Mouse (Mus musculus) heart, embryonic 14.5 days (tissue): ENCODE data around the gene Neu3. TPM values are rescaled to one million over a fixed set of nuclear protein-coding genes. Genes with fewer than 3 reads are reported as not detected.
A peak's percentile ranks its signal among the peaks of the same experiment; 100 is the strongest.

Experiments used
- ATAC-seq: fragments of 200-750 bp; cut with Nextera tagmentation; 2 replicates; pipeline ENCODE4 v1.8.0; 2017; ENCODE audit warnings: low read depth, moderate TSS enrichment; ENCODE audit not compliant: insufficient number of reproducible peaks, insufficient read depth, low FRiP score
- H3K27ac ChIP-seq, 2 experiments: fragments of 200-500 bp in 1 of 2; fragments of 300-500 bp in 1 of 2; sonication (generic) in 1 of 2; replicated peaks in 1 of 2; 2 replicates each; pipeline ENCODE4 v1.5.1; 2012 to 2014; ENCODE audit warnings: low read depth in 2 of 2, low read length in 2 of 2, control low read depth in 1 of 2, mild to moderate bottlenecking in 1 of 2, mixed read lengths in 1 of 2; ENCODE audit not compliant: control insufficient read depth in 1 of 2, insufficient read depth in 1 of 2
- H3K27me3 ChIP-seq: fragments of 300-500 bp; sonication (generic); 2 replicates; pipeline ENCODE4 v1.6.1; 2014; ENCODE audit warnings: mild to moderate bottlenecking, low read length, control low read depth; ENCODE audit not compliant: control insufficient read depth, insufficient read depth
- H3K36me3 ChIP-seq: fragments of 300-500 bp; sonication (generic); 2 replicates; pipeline ENCODE4 v1.6.1; 2014; ENCODE audit warnings: mild to moderate bottlenecking, control low read depth, low read length, mixed read lengths; ENCODE audit not compliant: control insufficient read depth, insufficient read depth
- H3K4me1 ChIP-seq, 2 experiments: fragments of 200-500 bp in 1 of 2; fragments of 300-500 bp in 1 of 2; sonication (generic) in 1 of 2; 2 replicates each; pipeline ENCODE4 v1.6.1; 2012 to 2014; ENCODE audit warnings: low read length in 2 of 2, control low read depth in 1 of 2, mixed read lengths in 1 of 2; ENCODE audit not compliant: control insufficient read depth in 2 of 2, insufficient read depth in 2 of 2
- H3K4me2 ChIP-seq: fragments of 300-500 bp; sonication (generic); 2 replicates; pipeline ENCODE4 v1.6.1; 2014; ENCODE audit warnings: mild to moderate bottlenecking, low read length
- H3K4me3 ChIP-seq, 2 experiments: fragments of 200-500 bp in 1 of 2; fragments of 300-500 bp in 1 of 2; sonication (generic) in 1 of 2; 2 replicates each; pipeline ENCODE4 v1.5.1; 2012 to 2014; ENCODE audit warnings: low read length in 2 of 2, mild to moderate bottlenecking in 2 of 2, control low read depth in 1 of 2, low read depth in 1 of 2, moderate library complexity in 1 of 2; ENCODE audit not compliant: control insufficient read depth in 1 of 2, insufficient read depth in 1 of 2
- H3K9ac ChIP-seq: fragments of 300-500 bp; sonication (generic); 2 replicates; pipeline ENCODE4 v1.6.1; 2014; ENCODE audit warnings: mild to moderate bottlenecking, low read length
- H3K9me3 ChIP-seq: fragments of 300-500 bp; sonication (generic); 2 replicates; pipeline ENCODE4 v1.6.1; 2016; ENCODE audit warnings: low read length, control low read depth; ENCODE audit not compliant: control insufficient read depth
- WGBS: fragments of 180-500 bp; shearing (Covaris S2); extraction: QIAGEN DNeasy Blood & Tissue Kit; methylation state at CpG from one replicate; pipeline ENCODE4 v1.1.7; 2014; 5-methylcytosine and 5-hydroxymethylcytosine counted together
- polyA plus RNA-seq: library from polyadenylated mRNA; unstranded; fragments of >200 nt; fragmentation: Nextera tagmentation; extraction: Ambion mirVana; gene quantifications from 2 replicates; pipeline ENCODE4 v1.2.1, GENCODE M21; 2014

Gene Neu3
- polyA plus RNA-seq, 1 experiment from 2014 or later: 4.0 TPM

DNA sequence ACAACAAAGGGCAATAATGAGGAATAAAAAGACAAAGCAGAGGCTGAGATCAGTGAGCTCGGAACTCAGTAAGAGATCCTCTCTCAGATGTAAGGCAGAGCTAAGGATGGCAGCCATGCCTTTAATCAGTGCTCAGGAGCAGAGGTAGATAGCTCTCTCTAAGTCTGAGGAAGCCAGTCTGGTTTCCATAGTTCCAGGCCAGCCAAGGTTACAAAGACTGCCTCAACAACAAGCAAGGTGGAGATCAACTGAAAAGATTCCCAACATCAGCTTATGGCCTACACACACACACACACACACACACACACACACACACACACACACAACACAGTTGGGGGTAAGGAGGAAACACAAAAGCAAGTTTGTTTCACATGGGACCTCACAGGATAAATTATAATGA lies 22.9 kb upstream of the Neu3 start:
- Histone ChIP-seq H3K9me3 (no peaks in the 10 kb centered on the region), H3K27me3 (no peaks in the 10 kb centered on the region), H3K9ac (no peak overlapping the region), H3K27ac (no peak overlapping the region), H3K4me1 (peaks cover 0 to 8% of the 10 kb centered on the region in 2 experiments), H3K4me2 (no peak overlapping the region), H3K4me3 (no peak overlapping the region), H3K36me3 (peaks cover 58% of the 10 kb centered on the region)
- WGBS: 56% methylated on average over 1 of the region's 1 CpGs
- ATAC-seq: no peak

DNA sequence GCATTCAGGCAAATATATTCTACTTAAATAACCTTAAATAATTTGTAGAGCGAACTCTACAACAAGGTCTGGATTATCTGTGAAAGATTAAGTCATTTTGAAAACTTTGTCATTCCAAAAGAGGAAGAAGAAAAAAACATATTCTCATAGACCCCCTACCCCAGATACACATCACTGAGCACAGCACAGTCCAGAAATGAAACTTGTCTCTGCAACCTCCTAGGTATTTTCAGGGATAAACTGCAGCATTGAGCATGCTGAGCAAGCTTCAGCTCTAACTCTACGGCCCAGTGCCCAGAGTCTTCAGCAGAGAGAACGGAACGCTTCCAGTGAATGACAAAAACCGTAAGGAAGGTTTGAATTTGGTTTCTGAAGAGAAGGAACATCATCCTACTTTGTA lies 22.3 kb upstream of the Neu3 start:
- H3K9me3 ChIP-seq: no peaks in the 10 kb centered on the region
- no peak for ATAC-seq
- H3K4me2 ChIP-seq: no peak overlapping the region
- peaks cover 59% of the 10 kb centered on the region for H3K36me3 ChIP-seq
- H3K27ac ChIP-seq: no peak overlapping the region
- peaks cover 0 to 12% of the 10 kb centered on the region in 2 experiments for H3K4me1 ChIP-seq
- no peak overlapping the region for H3K9ac ChIP-seq
- no peaks in the 10 kb centered on the region for H3K27me3 ChIP-seq
- 92% methylated on average over 5 of the region's 5 CpGs for WGBS
- H3K4me3 ChIP-seq: no peak overlapping the region

- Histone ChIP-seq H3K27ac (peak overlapping the region; percentile 70 to 78), H3K4me2 (peak overlapping the region; percentile 21; the same call in 1 of the 2 replicates), H3K27me3 (no peaks in the 10 kb centered on the region), H3K4me3 (no peak overlapping the region), H3K4me1 (peaks cover 3 to 19% of the 10 kb centered on the region in 2 experiments; a peak in 3 of 4 replicates), H3K9ac (no peak overlapping the region), H3K9me3 (no peaks in the 10 kb centered on the region), H3K36me3 (peaks cover 82% of the 10 kb centered on the region)
- ATAC-seq: no peak
- 82% methylated on average over 8 of the region's 8 CpGs for WGBS
These were observed 17.5 kb upstream of the Neu3 start for GRCm38 (mm10) chr7:99845533-99846236.

- no peaks in the 10 kb centered on the region for H3K27me3 ChIP-seq
- ATAC-seq: peak; percentile 18; the same call in 1 of the 2 replicates
- 88% methylated on average over 3 of the region's 3 CpGs for WGBS
- H3K9ac ChIP-seq: no peak overlapping the region
- H3K4me1 ChIP-seq: peaks cover 17 to 27% of the 10 kb centered on the region in 2 experiments
- H3K4me2 ChIP-seq: no peak overlapping the region
- H3K27ac ChIP-seq: peak overlapping the region; percentile 65 to 74
- H3K36me3 ChIP-seq: peaks cover 58% of the 10 kb centered on the region
- no peak overlapping the region for H3K4me3 ChIP-seq
- no peaks in the 10 kb centered on the region for H3K9me3 ChIP-seq
These were observed 10.0 kb upstream of the Neu3 start for GRCm38 (mm10) chr7:99838241-99838640.

- 0 out of 2 replicates have a peak, but pooled peaks have one; percentile 28 for ATAC-seq
- no peak overlapping the region for H3K4me3 ChIP-seq
- 37% methylated on average over 6 of the region's 6 CpGs for WGBS
- H3K27me3 ChIP-seq: no peaks in the 10 kb centered on the region
- H3K4me2 ChIP-seq: no peak overlapping the region
- H3K36me3 ChIP-seq: peaks cover 51% of the 10 kb centered on the region
- no peaks in the 10 kb centered on the region for H3K9me3 ChIP-seq
- H3K9ac ChIP-seq: no peak overlapping the region; the same call in 1 of the 2 replicates
- peak overlapping the region; percentile 65 to 74 for H3K27ac ChIP-seq
- peaks cover 17 to 27% of the 10 kb centered on the region in 2 experiments for H3K4me1 ChIP-seq
These were observed 9.3 kb upstream of the Neu3 start for GRCm38 (mm10) chr7:99837358-99838071.

GRCm38 (mm10) chr7:99836781-99837180 lies 8.6 kb upstream of the Neu3 start:
- Histone ChIP-seq H3K4me1 (peaks cover 17 to 27% of the 10 kb centered on the region in 2 experiments), H3K9ac (no peak overlapping the region), H3K27ac (0 out of 4 replicates have a peak overlapping the region, but pooled peaks of 1 of the 2 experiments have one; percentile 31), H3K36me3 (peaks cover 43% of the 10 kb centered on the region), H3K4me2 (no peak overlapping the region), H3K4me3 (no peak overlapping the region), H3K9me3 (no peaks in the 10 kb centered on the region), H3K27me3 (no peaks in the 10 kb centered on the region)
- 19% methylated on average over 4 of the region's 4 CpGs for WGBS
- ATAC-seq: 0 out of 2 replicates have a peak, but pooled peaks have one; percentile 40

DNA sequence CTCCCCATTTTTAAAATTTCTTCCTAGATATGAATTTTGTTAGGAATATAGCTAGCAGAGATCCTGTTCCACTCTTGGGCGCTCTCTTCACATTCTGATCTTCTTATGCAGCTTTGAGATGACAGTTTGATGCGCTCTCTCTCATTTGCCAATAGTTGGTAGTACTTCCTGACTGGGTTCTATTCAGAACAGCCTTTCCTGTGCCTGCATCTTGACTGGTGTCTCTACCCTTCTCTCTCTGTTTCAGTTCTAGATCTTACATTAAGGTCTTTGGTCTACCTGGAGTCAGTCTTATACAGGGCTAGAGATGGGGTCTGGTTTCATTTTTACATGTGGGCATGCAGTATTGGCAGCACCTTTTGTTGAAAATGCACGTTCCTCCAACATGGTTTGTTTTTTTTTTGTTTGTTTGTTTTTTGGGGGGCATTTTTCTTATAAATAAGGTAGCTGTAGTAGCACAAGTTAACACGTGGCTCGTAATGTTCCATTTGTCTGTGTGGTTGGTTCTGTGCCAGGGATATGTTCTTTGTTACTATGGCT lies 6.2 kb upstream of the Neu3 start:
- H3K4me2 ChIP-seq: no peak overlapping the region
- H3K9ac ChIP-seq: no peak overlapping the region
- no peak overlapping the region for H3K27ac ChIP-seq
- H3K27me3 ChIP-seq: no peaks in the 10 kb centered on the region
- no peak for ATAC-seq
- H3K4me3 ChIP-seq: no peak overlapping the region
- 84% methylated on average over 5 of the region's 5 CpGs for WGBS
- H3K9me3 ChIP-seq: no peaks in the 10 kb centered on the region
- peaks cover 20% of the 10 kb centered on the region for H3K36me3 ChIP-seq
- H3K4me1 ChIP-seq: peaks cover 12 to 20% of the 10 kb centered on the region in 2 experiments
